Mouse (Mus musculus): ENCODE measurements around the gene Cblb. TPM values are rescaled to one million over a fixed set of nuclear protein-coding genes. Genes with fewer than 3 reads are reported as not detected.

The Cblb gene
- polyA plus RNA-seq, 1 experiment from 2014 or later = 12.1 TPM

DNA sequence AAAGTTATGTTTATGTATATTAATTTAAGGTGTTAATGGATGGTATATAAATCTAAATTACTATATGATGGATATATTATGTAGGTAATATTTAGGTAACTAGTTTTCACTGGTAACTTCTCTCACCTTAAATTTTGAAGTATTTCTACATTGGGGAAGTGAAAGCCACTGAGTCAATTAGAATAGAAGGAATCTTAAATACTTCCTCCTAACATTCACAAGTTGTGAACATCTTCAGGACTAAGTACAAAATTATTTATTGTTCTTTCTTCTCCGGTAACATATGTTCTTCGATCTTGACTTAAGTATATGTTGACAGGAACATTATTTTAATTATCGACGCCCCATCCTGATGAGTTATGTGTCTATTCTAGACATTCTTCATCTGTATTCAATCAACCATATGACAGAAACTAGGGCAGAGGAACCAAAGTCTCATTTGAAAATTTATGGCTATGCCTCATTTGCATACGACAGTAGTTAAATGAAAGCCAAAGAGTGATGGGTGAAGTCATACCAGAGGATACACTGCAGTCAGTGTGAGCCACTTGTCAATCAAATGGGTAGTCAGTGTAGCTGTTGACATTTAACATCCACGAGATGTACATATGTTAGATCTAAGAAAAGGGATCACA, 118.2 kb downstream of the Cblb start:
- Histone ChIP-seq H3K9ac (ENCODE audit: low read length) (no peak overlapping the region), H3K36me3 (ENCODE audit: control insufficient read depth, insufficient read depth, low read length) (peaks cover 23% of the 10 kb centered on the region), H3K4me1 (replicated peaks; ENCODE audit: control insufficient read depth, insufficient read depth, low read length) (no peaks in the 10 kb centered on the region), H3K27ac (ENCODE audit: low read depth) (no peak overlapping the region), H3K4me3 (ENCODE audit: low read depth, low read length) (no peak overlapping the region), H3K9me3 (ENCODE audit: control insufficient read depth, low read length) (no peaks in the 10 kb centered on the region), H3K27me3 (replicated peaks; ENCODE audit: control insufficient read depth, insufficient read depth, low read length) (no peaks in the 10 kb centered on the region), H3K4me2 (ENCODE audit: low read length) (no peak overlapping the region)
- WGBS = 92% methylated on average over 6 of the region's 6 CpGs
- ATAC-seq (replicated peaks; ENCODE audit: low FRiP score, low TSS enrichment, low read depth) (no peak), DNase-seq (ENCODE audit: low spot score) (no peak)

DNA sequence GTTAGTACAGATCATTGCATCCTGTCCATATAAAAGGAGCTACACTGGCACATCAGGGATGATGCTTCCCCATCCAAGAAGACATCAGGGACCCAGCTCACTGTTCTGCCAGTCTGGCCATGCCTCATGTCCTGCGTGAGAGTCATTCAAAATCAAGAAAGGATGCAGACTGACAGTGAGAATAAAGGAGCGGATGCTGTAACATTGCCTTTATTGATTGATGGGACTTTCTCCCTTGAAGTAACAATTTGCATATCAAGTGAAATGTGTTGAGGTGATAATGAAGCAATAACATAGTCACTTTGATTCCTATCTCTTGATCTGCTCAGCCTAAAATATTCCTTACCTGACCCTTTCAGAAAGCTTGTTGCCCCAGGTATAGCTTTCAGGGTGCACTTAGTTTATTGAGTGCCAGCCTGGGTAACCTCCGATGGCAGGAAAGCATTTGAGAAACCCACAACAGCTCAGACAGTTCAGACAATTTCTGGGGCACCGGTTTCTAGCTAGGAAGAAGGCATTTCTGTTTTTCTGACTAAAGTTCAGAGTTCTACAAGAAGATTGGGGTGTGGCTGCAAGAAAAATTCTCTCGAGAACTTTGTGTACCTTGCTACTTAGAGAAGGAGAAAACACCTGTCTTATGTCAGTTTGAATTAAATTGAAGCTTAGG, 124.1 kb downstream of the Cblb start:
- ATAC-seq (replicated peaks; ENCODE audit: low FRiP score, low TSS enrichment, low read depth) (no peak), DNase-seq (ENCODE audit: low spot score) (no peak)
- peaks cover 32% of the 10 kb centered on the region for H3K36me3 ChIP-seq (ENCODE audit: control insufficient read depth, insufficient read depth, low read length)
- H3K27me3 ChIP-seq (replicated peaks; ENCODE audit: control insufficient read depth, insufficient read depth, low read length) = no peaks in the 10 kb centered on the region
- no peak overlapping the region for H3K4me2 ChIP-seq (ENCODE audit: low read length)
- WGBS = 77% methylated on average over 5 of the region's 5 CpGs
- no peaks in the 10 kb centered on the region for H3K4me1 ChIP-seq (replicated peaks; ENCODE audit: control insufficient read depth, insufficient read depth, low read length)
- no peaks in the 10 kb centered on the region for H3K9me3 ChIP-seq (ENCODE audit: control insufficient read depth, low read length)
- no peak overlapping the region for H3K9ac ChIP-seq (ENCODE audit: low read length)
- H3K27ac ChIP-seq (ENCODE audit: low read depth) = no peak overlapping the region
- no peak overlapping the region for H3K4me3 ChIP-seq (ENCODE audit: low read depth, low read length)

DNA sequence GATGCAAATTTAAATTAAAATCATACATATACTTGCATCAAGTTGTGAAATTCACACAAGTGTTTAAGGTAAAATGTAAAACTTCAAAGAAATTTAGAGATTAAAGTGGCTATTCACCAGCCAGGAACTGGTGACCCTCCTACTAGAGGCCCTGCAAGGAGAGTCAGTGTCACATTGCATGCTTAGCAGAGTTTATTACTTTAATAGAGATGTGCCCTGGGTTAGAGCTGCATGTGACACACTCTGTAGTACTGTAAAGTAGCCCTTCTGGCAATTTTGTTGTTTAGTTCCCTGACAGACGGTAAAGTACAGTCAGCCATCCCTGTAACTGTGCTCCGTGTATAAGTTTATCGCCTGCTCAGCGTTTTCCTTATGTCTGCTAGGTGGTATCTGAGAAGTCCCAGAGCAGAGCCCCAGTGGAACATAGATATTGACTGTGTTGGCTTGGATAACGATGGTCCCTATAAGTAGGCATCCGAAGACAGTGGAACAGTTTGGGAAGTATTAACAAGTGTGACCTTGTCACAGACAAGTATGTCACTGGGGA, 129.0 kb downstream of the Cblb start:
- H3K4me2 ChIP-seq (ENCODE audit: low read length) = no peak overlapping the region
- no peak overlapping the region for H3K9ac ChIP-seq (ENCODE audit: low read length)
- H3K4me1 ChIP-seq (replicated peaks; ENCODE audit: control insufficient read depth, insufficient read depth, low read length) = no peaks in the 10 kb centered on the region
- H3K9me3 ChIP-seq (ENCODE audit: control insufficient read depth, low read length) = no peaks in the 10 kb centered on the region
- DNase-seq (ENCODE audit: low spot score) (no peak), ATAC-seq (replicated peaks; ENCODE audit: low FRiP score, low TSS enrichment, low read depth) (no peak)
- WGBS = 83% methylated on average over 6 of the region's 6 CpGs
- H3K27ac ChIP-seq (ENCODE audit: low read depth) = no peak overlapping the region
- peaks cover 20% of the 10 kb centered on the region; the same call in 1 of the 2 replicates for H3K36me3 ChIP-seq (ENCODE audit: control insufficient read depth, insufficient read depth, low read length)
- H3K27me3 ChIP-seq (replicated peaks; ENCODE audit: control insufficient read depth, insufficient read depth, low read length) = no peaks in the 10 kb centered on the region
- H3K4me3 ChIP-seq (ENCODE audit: low read depth, low read length) = no peak overlapping the region

DNA sequence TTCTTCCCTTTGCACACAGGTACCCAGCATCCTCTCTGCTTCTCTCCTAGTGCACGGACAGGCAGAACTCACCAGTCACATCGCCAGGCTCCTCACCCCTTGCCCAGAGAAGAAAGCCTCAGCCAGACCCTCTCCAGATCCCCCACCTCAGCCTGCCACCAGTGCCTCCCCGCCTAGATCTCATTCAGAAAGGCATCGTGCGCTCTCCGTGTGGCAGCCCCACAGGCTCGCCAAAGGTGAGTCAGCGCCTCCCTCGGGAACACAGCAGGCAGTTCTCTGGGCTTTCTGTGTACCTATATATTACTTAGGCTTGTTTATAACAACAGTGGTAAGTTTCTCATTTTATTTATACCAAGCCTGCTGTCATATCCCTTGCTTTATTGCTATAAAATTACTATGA, 133.2 kb downstream of the Cblb start:
- no peak overlapping the region for H3K4me3 ChIP-seq (ENCODE audit: low read depth, low read length)
- H3K9ac ChIP-seq (ENCODE audit: low read length) = no peak overlapping the region
- H3K9me3 ChIP-seq (ENCODE audit: control insufficient read depth, low read length) = no peaks in the 10 kb centered on the region
- H3K27me3 ChIP-seq (replicated peaks; ENCODE audit: control insufficient read depth, insufficient read depth, low read length) = no peaks in the 10 kb centered on the region
- no peak overlapping the region for H3K27ac ChIP-seq (ENCODE audit: low read depth)
- H3K4me2 ChIP-seq (ENCODE audit: low read length) = no peak overlapping the region
- no peaks in the 10 kb centered on the region for H3K4me1 ChIP-seq (replicated peaks; ENCODE audit: control insufficient read depth, insufficient read depth, low read length)
- ATAC-seq (replicated peaks; ENCODE audit: low FRiP score, low TSS enrichment, low read depth) = no peak
- no peak for DNase-seq (ENCODE audit: low spot score)
- peaks cover 26% of the 10 kb centered on the region for H3K36me3 ChIP-seq (ENCODE audit: control insufficient read depth, insufficient read depth, low read length)
- 87% methylated on average over 9 of the region's 9 CpGs for WGBS

DNA sequence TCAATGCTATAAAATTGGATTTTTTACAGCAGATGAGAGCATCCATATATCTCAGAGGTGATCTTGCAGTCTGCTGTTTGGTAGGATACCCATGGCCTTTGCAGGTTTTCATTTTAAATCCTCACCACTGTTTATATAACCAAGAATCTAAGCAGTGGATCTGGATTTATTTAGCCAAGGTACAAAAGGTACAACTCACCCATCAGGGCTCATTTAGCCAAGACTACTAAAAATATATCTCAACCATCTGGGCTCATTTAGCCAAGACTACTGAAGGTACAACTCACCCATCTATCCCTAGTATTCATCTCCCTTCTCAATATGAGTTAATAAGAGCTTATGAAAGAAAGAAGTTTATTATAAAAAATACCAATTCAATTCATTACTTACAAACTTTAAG, 142.2 kb downstream of the Cblb start:
- H3K4me3 ChIP-seq (ENCODE audit: low read depth, low read length) = no peak overlapping the region
- H3K27me3 ChIP-seq (replicated peaks; ENCODE audit: control insufficient read depth, insufficient read depth, low read length) = no peaks in the 10 kb centered on the region
- H3K4me2 ChIP-seq (ENCODE audit: low read length) = no peak overlapping the region
- H3K9me3 ChIP-seq (ENCODE audit: control insufficient read depth, low read length) = no peaks in the 10 kb centered on the region
- peaks cover 15% of the 10 kb centered on the region; the same call in 1 of the 2 replicates for H3K36me3 ChIP-seq (ENCODE audit: control insufficient read depth, insufficient read depth, low read length)
- no peak for DNase-seq (ENCODE audit: low spot score)
- no peaks in the 10 kb centered on the region for H3K4me1 ChIP-seq (replicated peaks; ENCODE audit: control insufficient read depth, insufficient read depth, low read length)
- ATAC-seq (replicated peaks; ENCODE audit: low FRiP score, low TSS enrichment, low read depth) = no peak
- H3K27ac ChIP-seq (ENCODE audit: low read depth) = no peak overlapping the region
- H3K9ac ChIP-seq (ENCODE audit: low read length) = no peak overlapping the region

DNA sequence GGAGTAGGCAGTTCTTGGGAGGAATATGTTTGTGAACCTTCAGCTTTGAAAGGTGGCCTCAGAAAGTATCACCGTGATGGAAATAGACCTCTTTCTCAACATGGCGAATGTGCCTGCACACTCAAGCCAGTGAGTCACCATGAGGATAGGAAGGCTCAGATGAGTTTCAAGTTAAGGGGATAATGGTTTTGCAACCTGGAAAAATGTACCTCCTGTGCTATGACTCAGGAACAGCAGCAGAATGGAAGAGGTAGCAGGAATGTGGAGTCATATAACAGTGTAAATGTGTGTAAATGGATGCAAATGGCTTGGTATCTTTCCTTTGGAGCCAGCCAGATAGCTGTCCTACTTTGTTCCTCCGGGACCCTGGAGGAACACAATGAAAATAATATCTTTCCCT, 148.8 kb downstream of the Cblb start:
- Histone ChIP-seq H3K4me3 (ENCODE audit: low read depth, low read length) (no peak overlapping the region), H3K4me1 (replicated peaks; ENCODE audit: control insufficient read depth, insufficient read depth, low read length) (no peaks in the 10 kb centered on the region), H3K27me3 (replicated peaks; ENCODE audit: control insufficient read depth, insufficient read depth, low read length) (no peaks in the 10 kb centered on the region), H3K4me2 (ENCODE audit: low read length) (no peak overlapping the region), H3K9ac (ENCODE audit: low read length) (no peak overlapping the region), H3K9me3 (ENCODE audit: control insufficient read depth, low read length) (no peaks in the 10 kb centered on the region), H3K36me3 (ENCODE audit: control insufficient read depth, insufficient read depth, low read length) (peaks cover 15% of the 10 kb centered on the region), H3K27ac (ENCODE audit: low read depth) (no peak overlapping the region)
- 96% methylated on average over 3 of the region's 3 CpGs for WGBS
- no peak for DNase-seq (ENCODE audit: low spot score)
- no peak for ATAC-seq (replicated peaks; ENCODE audit: low FRiP score, low TSS enrichment, low read depth)

DNA sequence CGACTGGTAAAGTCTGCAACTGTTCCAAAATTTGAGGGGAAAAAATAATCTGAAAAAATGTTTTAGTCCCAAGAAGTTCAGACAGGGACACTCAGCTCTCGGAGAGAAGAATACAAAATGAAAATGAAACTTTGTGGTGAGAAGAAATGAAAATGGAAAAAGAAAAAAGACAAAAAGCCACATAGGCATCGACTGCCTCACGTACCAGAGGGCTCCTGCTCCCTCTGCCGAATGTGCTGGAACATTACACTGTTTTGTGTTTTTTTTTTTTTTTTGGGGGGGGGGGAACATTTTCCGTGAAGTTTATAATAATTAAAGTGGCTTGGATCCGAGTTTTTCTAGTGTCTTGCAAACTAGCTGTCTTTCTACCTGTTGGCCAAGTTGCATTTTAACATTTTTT, 151.0 kb downstream of the Cblb start:
- Histone ChIP-seq H3K36me3 (ENCODE audit: control insufficient read depth, insufficient read depth, low read length) (peaks cover 17% of the 10 kb centered on the region), H3K9ac (ENCODE audit: low read length) (no peak overlapping the region), H3K27me3 (replicated peaks; ENCODE audit: control insufficient read depth, insufficient read depth, low read length) (no peaks in the 10 kb centered on the region), H3K4me3 (ENCODE audit: low read depth, low read length) (no peak overlapping the region), H3K4me2 (ENCODE audit: low read length) (no peak overlapping the region), H3K4me1 (replicated peaks; ENCODE audit: control insufficient read depth, insufficient read depth, low read length) (no peaks in the 10 kb centered on the region), H3K27ac (ENCODE audit: low read depth) (no peak overlapping the region), H3K9me3 (ENCODE audit: control insufficient read depth, low read length) (no peaks in the 10 kb centered on the region)
- ATAC-seq (replicated peaks; ENCODE audit: low FRiP score, low TSS enrichment, low read depth) (no peak), DNase-seq (ENCODE audit: low spot score) (no peak)
- 81% methylated on average over 7 of the region's 7 CpGs for WGBS

DNA sequence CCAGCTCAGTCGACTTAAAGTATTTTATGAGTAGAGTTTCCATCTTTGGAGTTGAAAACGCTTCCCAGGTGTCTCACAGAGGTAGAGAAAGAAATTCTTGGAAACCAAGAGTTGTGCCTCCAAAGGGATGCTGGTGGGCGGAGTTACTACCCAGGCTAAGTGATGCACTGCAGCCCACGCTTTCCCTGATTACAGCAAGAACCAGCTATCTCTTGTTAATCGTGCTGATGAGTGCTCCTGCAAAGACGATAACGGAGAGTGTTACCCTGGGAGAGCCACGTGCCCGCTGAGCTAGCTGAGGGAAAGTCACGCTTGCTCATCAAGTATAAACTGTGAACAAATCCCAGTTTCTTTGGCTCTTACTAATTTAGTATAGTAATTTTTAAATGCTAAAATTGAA, 153.3 kb downstream of the Cblb start:
- no peak for ATAC-seq (replicated peaks; ENCODE audit: low FRiP score, low TSS enrichment, low read depth)
- H3K36me3 ChIP-seq (ENCODE audit: control insufficient read depth, insufficient read depth, low read length) = peaks cover 19% of the 10 kb centered on the region
- H3K27me3 ChIP-seq (replicated peaks; ENCODE audit: control insufficient read depth, insufficient read depth, low read length) = no peaks in the 10 kb centered on the region
- no peak overlapping the region for H3K4me3 ChIP-seq (ENCODE audit: low read depth, low read length)
- no peaks in the 10 kb centered on the region for H3K9me3 ChIP-seq (ENCODE audit: control insufficient read depth, low read length)
- no peak for DNase-seq (ENCODE audit: low spot score)
- 84% methylated on average over 10 of the region's 10 CpGs for WGBS
- no peaks in the 10 kb centered on the region for H3K4me1 ChIP-seq (replicated peaks; ENCODE audit: control insufficient read depth, insufficient read depth, low read length)
- H3K27ac ChIP-seq (ENCODE audit: low read depth) = no peak overlapping the region
- no peak overlapping the region for H3K9ac ChIP-seq (ENCODE audit: low read length)
- no peak overlapping the region for H3K4me2 ChIP-seq (ENCODE audit: low read length)

DNA sequence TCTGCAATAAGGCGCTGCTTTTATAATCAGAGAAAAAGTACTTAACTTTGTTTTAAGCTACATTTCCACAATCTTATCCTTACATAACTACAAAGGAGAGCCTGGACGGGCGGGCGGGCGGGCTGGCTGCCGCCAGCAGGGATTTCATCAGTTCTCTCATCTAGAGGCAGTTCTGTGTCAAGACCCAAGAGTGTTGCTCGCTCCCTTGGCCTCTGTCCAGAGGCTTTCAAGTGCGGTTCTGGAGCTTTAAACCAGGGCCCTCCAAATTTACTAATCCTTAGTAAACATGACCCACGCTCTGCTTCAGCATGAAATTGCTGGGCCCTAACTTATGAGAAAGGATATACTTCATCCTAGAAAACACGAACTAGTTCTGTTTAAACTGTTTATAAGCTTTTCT, 155.7 kb downstream of the Cblb start:
- H3K4me3 ChIP-seq (ENCODE audit: low read depth, low read length) = no peak overlapping the region
- DNase-seq (ENCODE audit: low spot score) (no peak), ATAC-seq (replicated peaks; ENCODE audit: low FRiP score, low TSS enrichment, low read depth) (no peak)
- H3K27me3 ChIP-seq (replicated peaks; ENCODE audit: control insufficient read depth, insufficient read depth, low read length) = no peaks in the 10 kb centered on the region
- no peaks in the 10 kb centered on the region for H3K9me3 ChIP-seq (ENCODE audit: control insufficient read depth, low read length)
- H3K27ac ChIP-seq (ENCODE audit: low read depth) = no peak overlapping the region
- 56% methylated on average over 10 of the region's 10 CpGs for whole genome bisulfite sequencing
- peaks cover 38% of the 10 kb centered on the region for H3K36me3 ChIP-seq (ENCODE audit: control insufficient read depth, insufficient read depth, low read length)
- H3K9ac ChIP-seq (ENCODE audit: low read length) = no peak overlapping the region
- no peaks in the 10 kb centered on the region for H3K4me1 ChIP-seq (replicated peaks; ENCODE audit: control insufficient read depth, insufficient read depth, low read length)
- no peak overlapping the region for H3K4me2 ChIP-seq (ENCODE audit: low read length)

All from intestine, embryonic 14.5 days (tissue).